Mouse (Mus musculus) neural tube, embryonic 13.5 days (tissue): ENCODE results near the gene Olfr1337. TPM values are rescaled to one million over a fixed set of nuclear protein-coding genes. Genes with fewer than 3 reads are reported as not detected.
"Not testable (repeated sequence)": the region's sequence is repeated elsewhere in the genome, so short reads cannot be mapped to it uniquely, and the experiment has no call there.

Experiments
- ATAC-seq: fragments of 200-750 bp; cut with Nextera tagmentation; 2 replicates; pipeline ENCODE4 v1.8.0; 2017; ENCODE audit warnings: low read depth, mild to moderate bottlenecking, moderate TSS enrichment, moderate library complexity
- H3K27ac ChIP-seq: fragments of 300-500 bp; sonication (generic); replicated peaks from 2 replicates; pipeline ENCODE4 v1.5.1; 2015; ENCODE audit warnings: moderate library complexity, mild to moderate bottlenecking, inconsistent platforms
- H3K27me3 ChIP-seq: fragments of 300-500 bp; sonication (generic); 2 replicates; pipeline ENCODE4 v1.6.1; 2015; ENCODE audit warnings: mild to moderate bottlenecking, inconsistent platforms
- H3K36me3 ChIP-seq: fragments of 300-500 bp; sonication (generic); 2 replicates; pipeline ENCODE4 v1.6.1; 2015; ENCODE audit warnings: mild to moderate bottlenecking, inconsistent platforms
- H3K4me1 ChIP-seq: fragments of 300-500 bp; sonication (generic); replicated peaks from 2 replicates; pipeline ENCODE4 v1.6.1; 2015; ENCODE audit warnings: inconsistent platforms
- H3K4me2 ChIP-seq: fragments of 300-500 bp; sonication (generic); 2 replicates; pipeline ENCODE4 v1.6.1; 2015; ENCODE audit warnings: inconsistent platforms, mild to moderate bottlenecking, moderate library complexity
- H3K4me3 ChIP-seq: fragments of 300-500 bp; sonication (generic); 2 replicates; pipeline ENCODE4 v1.5.1; 2015; ENCODE audit warnings: mild to moderate bottlenecking, inconsistent platforms
- H3K9ac ChIP-seq: fragments of 300-500 bp; sonication (generic); 2 replicates; pipeline ENCODE4 v1.6.1; 2015; ENCODE audit warnings: moderate library complexity, mild to moderate bottlenecking, inconsistent platforms
- H3K9me3 ChIP-seq: fragments of 300-500 bp; sonication (generic); 2 replicates; pipeline ENCODE4 v1.6.1; 2016; ENCODE audit warnings: inconsistent platforms
- WGBS: fragments of 180-500 bp; shearing (Covaris S2); methylation state at CpG from one replicate; pipeline ENCODE4 v1.1.7; 2015; 5-methylcytosine and 5-hydroxymethylcytosine counted together
- polyA plus RNA-seq: library from polyadenylated mRNA; unstranded; fragments of >200 nt; fragmentation: Nextera tagmentation; extraction: Ambion mirVana; gene quantifications from 2 replicates; pipeline ENCODE4 v1.2.1, GENCODE M21; 2015

Olfr1337 gene
- not detected in 2 replicates for polyA plus RNA-seq

- Histone ChIP-seq H3K27ac (no peak within 1 kb of the TSS), H3K4me3 (no peak within 1 kb of the TSS), H3K9me3 (no peaks in the 10 kb centered on the region), H3K4me1 (no peaks in the 10 kb centered on the region), H3K36me3 (no peaks in the 10 kb centered on the region), H3K27me3 (no peaks in the 10 kb centered on the region), H3K9ac (no peak within 1 kb of the TSS), H3K4me2 (no peak within 1 kb of the TSS)
- 79% methylated on average over 2 of the region's 2 CpGs for WGBS
- ATAC-seq, result no peak
These were observed at the start of gene Olfr1337 for GRCm38 (mm10) chr4:118782486-118782885. Gene Olfr1337, minus strand, starts transcription at chr4:118782586.

- Histone ChIP-seq H3K4me1 (no peaks in the 10 kb centered on the region), H3K36me3 (no peaks in the 10 kb centered on the region), H3K4me3 (no peak overlapping the region), H3K27ac (no peak overlapping the region), H3K9me3 (no peaks in the 10 kb centered on the region), H3K27me3 (no peaks in the 10 kb centered on the region), H3K9ac (no peak overlapping the region), H3K4me2 (no peak overlapping the region)
- WGBS, result 97% methylated on average over 1 of the region's 1 CpGs
- ATAC-seq, result no peak
These were observed 36.5 kb upstream of the Olfr1337 start for GRCm38 (mm10) chr4:118818921-118819320.

- H3K4me2 ChIP-seq, result no peak within 1 kb of the TSS
- ATAC-seq, result no peak
- no peak within 1 kb of the TSS for H3K4me3 ChIP-seq
- no peak within 1 kb of the TSS for H3K27ac ChIP-seq
- WGBS, result 92% methylated on average over 4 of the region's 4 CpGs
- no peak within 1 kb of the TSS for H3K9ac ChIP-seq
- no peaks in the 10 kb centered on the region for H3K27me3 ChIP-seq
- H3K9me3 ChIP-seq, result no peaks in the 10 kb centered on the region
- H3K36me3 ChIP-seq, result no peaks in the 10 kb centered on the region
- no peaks in the 10 kb centered on the region for H3K4me1 ChIP-seq
These were observed 27.5 kb upstream of the Olfr1337 start, which contains the start of gene Olfr1335 for GRCm38 (mm10) chr4:118809844-118810243. Gene Olfr1335, minus strand, starts transcription at chr4:118809944.

- H3K27ac ChIP-seq, H3K9me3 ChIP-seq, H3K4me2 ChIP-seq, H3K36me3 ChIP-seq, H3K27me3 ChIP-seq, ATAC-seq, H3K4me1 ChIP-seq, H3K4me3 ChIP-seq, H3K9ac ChIP-seq: not testable (repeated sequence)
These were observed 10.4 kb upstream of the Olfr1337 start for GRCm38 (mm10) chr4:118792796-118793195.

- 86% methylated on average over 1 of the region's 1 CpGs for WGBS
These were observed 23.7 kb downstream of the Olfr1337 start, which contains the start of gene Olfr1338 for GRCm38 (mm10) chr4:118758637-118759036. Gene Olfr1338, minus strand, starts transcription at chr4:118758737.

GRCm38 (mm10) chr4:118741881-118742280, 40.5 kb downstream of the Olfr1337 start:
- Histone ChIP-seq H3K9ac (no peak overlapping the region), H3K27ac (no peak overlapping the region), H3K4me2 (peak overlapping the region; percentile 30; the same call in 1 of the 2 replicates), H3K4me3 (no peak overlapping the region), H3K27me3 (peaks cover 30% of the 10 kb centered on the region), H3K4me1 (peaks cover 5% of the 10 kb centered on the region; the same call in 1 of the 2 replicates), H3K9me3 (peaks cover 3% of the 10 kb centered on the region; the same call in 1 of the 2 replicates), H3K36me3 (no peaks in the 10 kb centered on the region)
- ATAC-seq, result no peak
- WGBS, result 5% methylated on average over 16 of the region's 16 CpGs

More at GRCm38 (mm10) chr4:118758637-118759036, 23.7 kb downstream of the Olfr1337 start, which contains the start of gene Olfr1338:
- Histone ChIP-seq H3K4me3 (no peak within 1 kb of the TSS), H3K9me3 (no peaks in the 10 kb centered on the region), H3K36me3 (no peaks in the 10 kb centered on the region), H3K4me1 (no peaks in the 10 kb centered on the region), H3K4me2 (no peak within 1 kb of the TSS), H3K9ac (no peak within 1 kb of the TSS), H3K27ac (no peak within 1 kb of the TSS), H3K27me3 (no peaks in the 10 kb centered on the region)
- ATAC-seq, result no peak

- no peak overlapping the region for H3K4me3 ChIP-seq
- no peak for ATAC-seq
- no peaks in the 10 kb centered on the region for H3K36me3 ChIP-seq
- no peak overlapping the region for H3K9ac ChIP-seq
- peaks cover 5% of the 10 kb centered on the region; the same call in 1 of the 2 replicates for H3K4me1 ChIP-seq
- no peak overlapping the region for H3K4me2 ChIP-seq
- H3K27me3 ChIP-seq, result peaks cover 30% of the 10 kb centered on the region
- H3K27ac ChIP-seq, result no peak overlapping the region
- 5% methylated on average over 11 of the region's 11 CpGs for WGBS
- peaks cover 1% of the 10 kb centered on the region; the same call in 1 of the 2 replicates for H3K9me3 ChIP-seq
These were observed 41.2 kb downstream of the Olfr1337 start for GRCm38 (mm10) chr4:118740988-118741698.

GRCm38 (mm10) chr4:118739574-118739973, 42.8 kb downstream of the Olfr1337 start:
- peaks cover 30% of the 10 kb centered on the region for H3K27me3 ChIP-seq
- H3K9me3 ChIP-seq, result no peaks in the 10 kb centered on the region
- H3K36me3 ChIP-seq, result no peaks in the 10 kb centered on the region
- H3K4me1 ChIP-seq, result peaks cover 5% of the 10 kb centered on the region; the same call in 1 of the 2 replicates
- no peak overlapping the region for H3K4me3 ChIP-seq
- no peak overlapping the region for H3K4me2 ChIP-seq
- H3K27ac ChIP-seq, result no peak overlapping the region
- 53% methylated on average over 3 of the region's 3 CpGs for WGBS
- ATAC-seq, result no peak
- H3K9ac ChIP-seq, result no peak overlapping the region

GRCm38 (mm10) chr4:118731875-118732274, 50.5 kb downstream of the Olfr1337 start, which contains the start of gene Olfr1339:
Gene Olfr1339, plus strand, starts transcription at chr4:118732175.
- WGBS, result 100% methylated on average over 1 of the region's 1 CpGs
- Histone ChIP-seq H3K9ac (no peak within 1 kb of the TSS), H3K4me2 (no peak within 1 kb of the TSS), H3K27ac (no peak within 1 kb of the TSS), H3K9me3 (no peaks in the 10 kb centered on the region), H3K36me3 (no peaks in the 10 kb centered on the region), H3K4me3 (no peak within 1 kb of the TSS), H3K27me3 (no peaks in the 10 kb centered on the region), H3K4me1 (no peaks in the 10 kb centered on the region)
- no peak for ATAC-seq

Other genes starting within 250 kb of the Olfr1337 start
- not detected in 2 replicates for gene Tmem125, start 238.5 kb downstream of the Olfr1337 start, polyA plus RNA-seq
- gene Cfap57, start 161.8 kb downstream of the Olfr1337 start, polyA plus RNA-seq, result 0.96 and 1.8 TPM in 2 replicates
- gene Ebna1bp2, start 161.8 kb downstream of the Olfr1337 start, polyA plus RNA-seq, result 108 and 129 TPM in 2 replicates
- not detected in 2 replicates for gene Olfr62, start 123.6 kb downstream of the Olfr1337 start, polyA plus RNA-seq
- gene Olfr1342, start 89.8 kb downstream of the Olfr1337 start, polyA plus RNA-seq, result not detected in 2 replicates
- not detected in 2 replicates for gene Olfr1341, start 79.1 kb downstream of the Olfr1337 start, polyA plus RNA-seq
- not detected in 2 replicates for gene Olfr1340, start 62.4 kb downstream of the Olfr1337 start, polyA plus RNA-seq
- gene Olfr1339, start 50.4 kb downstream of the Olfr1337 start, polyA plus RNA-seq, result not detected in 2 replicates
- gene Olfr1338, start 23.8 kb downstream of the Olfr1337 start, polyA plus RNA-seq, result not detected in 2 replicates
- gene Olfr1335, start 27.4 kb upstream of the Olfr1337 start, polyA plus RNA-seq, result not detected in 2 replicates
- not detected in 2 replicates for gene Olfr1333, start 53.7 kb upstream of the Olfr1337 start, polyA plus RNA-seq
- gene Olfr1331, start 82.1 kb upstream of the Olfr1337 start, polyA plus RNA-seq, result not detected in 2 replicates
- not detected in 2 replicates for gene Olfr1330, start 106.0 kb upstream of the Olfr1337 start, polyA plus RNA-seq
- gene Olfr1329, start 134.9 kb upstream of the Olfr1337 start, polyA plus RNA-seq, result not detected in 2 replicates
- gene Olfr1328, start 156.0 kb upstream of the Olfr1337 start, polyA plus RNA-seq, result not detected in 2 replicates
- not detected in 2 replicates for gene Lao1, start 179.0 kb upstream of the Olfr1337 start, polyA plus RNA-seq